In the genomic region with DNA sequence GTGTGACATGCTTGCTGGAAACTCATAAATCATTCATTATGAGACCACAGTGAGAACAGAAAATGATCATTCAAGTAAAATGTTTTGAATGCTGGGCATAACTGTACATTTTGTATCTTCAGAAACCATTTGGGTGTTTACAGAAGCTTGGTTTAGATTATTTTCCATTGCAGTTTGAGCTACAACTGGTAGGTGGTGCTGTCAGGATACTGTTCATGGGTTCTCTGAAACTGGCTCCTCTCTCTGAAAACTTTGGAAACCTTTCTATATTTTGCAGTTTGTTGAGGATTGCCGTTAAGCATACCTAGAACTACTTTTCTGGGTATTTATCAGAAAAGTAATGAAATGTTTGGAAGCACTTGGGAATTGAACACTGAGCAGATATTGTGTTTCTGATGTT, we compare ENCODE assay signal across 11 mouse cellular contexts. TPM values are rescaled to one million over a fixed set of nuclear protein-coding genes. Genes with fewer than 3 reads are reported as not detected.
DNase-seq lines count a peak whose midpoint lies in the region; ATAC-seq and TF ChIP-seq lines count a peak whose summit lies in the region.
"Had no signal": no experiment of that assay in that cellular context is flagged by ENCODE, and none has a peak within 500 bp of the region (broad histone marks: within the 10 kb centered on the region; RNA-seq: fewer than 3 reads in every experiment).

No protein-coding gene starts in this region.

- H3K36me3 ChIP-seq in liver, embryonic 14.5 days (replicated peaks; ENCODE audit: control insufficient read depth, insufficient read depth, low read depth) = no peaks in the 10 kb centered on the region
- no peaks in the 10 kb centered on the region for H3K36me3 ChIP-seq in liver, embryonic 12.5 days
- H3K36me3 ChIP-seq in lung, postnatal 0 days (ENCODE audit: insufficient read depth, low read length) = no peaks in the 10 kb centered on the region
- H3K36me3 ChIP-seq: embryonic facial prominence, embryonic 15.5 days had no signal

- no peak overlapping the region for H3K27ac ChIP-seq in liver, embryonic 14.5 days
- H3K27ac ChIP-seq in liver, embryonic 12.5 days = no peak overlapping the region
- no peak overlapping the region for H3K27ac ChIP-seq in lung, postnatal 0 days (ENCODE audit: low read length)
- H3K27ac ChIP-seq: embryonic facial prominence, embryonic 15.5 days had no signal

- H3K4me3 ChIP-seq in liver, embryonic 14.5 days (ENCODE audit: insufficient read depth in 1 of 2, low read depth in 2 of 2, low read length in 2 of 2) = no peak overlapping the region
- H3K4me3 ChIP-seq in liver, embryonic 12.5 days = no peak overlapping the region
- H3K4me3 ChIP-seq in lung, postnatal 0 days (ENCODE audit: low read depth, low read length) = no peak overlapping the region
- H3K4me3 ChIP-seq: embryonic facial prominence, embryonic 15.5 days had no signal

- peak; percentile 5; the same call in 1 of the 2 replicates for TF ChIP-seq CTCF in liver, embryonic 14.5 days (IDR thresholded peaks at IDR 0.05; ENCODE audit: low read depth)
- peak; percentile 62 for TF ChIP-seq CTCF in lung, postnatal 0 days (IDR thresholded peaks at IDR 0.05)

- DNase-seq in heart, adult 8-10 months (ENCODE audit: low spot score) = peak; percentile 45
- no peak for DNase-seq in heart, postnatal 4 days
- DNase-seq in liver, embryonic 14.5 days (ENCODE audit: low read depth in 3 of 3, low spot score in 3 of 3) = no peak
- DNase-seq in R1 (ENCODE audit: low read depth, low spot score) = peak; percentile 38
- peak; percentile 58 for DNase-seq in lung, postnatal 0 days (ENCODE audit: low spot score)
- DNase-seq in T-cell, adult 2 months (ENCODE audit: low spot score) = no peak
- DNase-seq: gastrocnemius, postnatal 10 days; thymus, postnatal 36 days had no signal

- H3K9ac ChIP-seq in liver, embryonic 14.5 days (replicated peaks) = no peak overlapping the region
- H3K9ac ChIP-seq in liver, embryonic 12.5 days = no peak overlapping the region
- no peak overlapping the region for H3K9ac ChIP-seq in lung, postnatal 0 days (replicated peaks; ENCODE audit: low read depth)
- H3K9ac ChIP-seq: embryonic facial prominence, embryonic 15.5 days had no signal

- H3K4me2 ChIP-seq in liver, embryonic 14.5 days (ENCODE audit: low read depth) = no peak overlapping the region
- no peak overlapping the region for H3K4me2 ChIP-seq in liver, embryonic 12.5 days
- H3K4me2 ChIP-seq in lung, postnatal 0 days (replicated peaks; ENCODE audit: low read depth, low read length) = no peak overlapping the region
- H3K4me2 ChIP-seq: embryonic facial prominence, embryonic 15.5 days had no signal

- no peak for ATAC-seq in liver, embryonic 14.5 days (ENCODE audit: insufficient read depth)
- no peak for ATAC-seq in liver, embryonic 12.5 days
- no peak for ATAC-seq in lung, postnatal 0 days

- no peaks in the 10 kb centered on the region for H3K9me3 ChIP-seq in liver, embryonic 14.5 days (ENCODE audit: control insufficient read depth, low read length)
- no peaks in the 10 kb centered on the region for H3K9me3 ChIP-seq in liver, embryonic 12.5 days (replicated peaks)
- no peaks in the 10 kb centered on the region for H3K9me3 ChIP-seq in lung, postnatal 0 days (ENCODE audit: low read length)
- H3K9me3 ChIP-seq: embryonic facial prominence, embryonic 15.5 days had no signal

- 59% methylated on average over 1 of the region's 1 CpGs for WGBS in liver, embryonic 14.5 days (ENCODE audit: insufficient replicate concordance)
- WGBS in liver, embryonic 12.5 days (ENCODE audit: insufficient replicate concordance) = 50% methylated on average over 1 of the region's 1 CpGs
- 43% methylated on average over 1 of the region's 1 CpGs for WGBS in lung, postnatal 0 days

- H3K4me1 ChIP-seq in liver, embryonic 14.5 days (replicated peaks; ENCODE audit: control insufficient read depth in 2 of 2, insufficient read depth in 2 of 2, low read length in 1 of 2) = no peaks in the 10 kb centered on the region
- H3K4me1 ChIP-seq in liver, embryonic 12.5 days = no peaks in the 10 kb centered on the region
- H3K4me1 ChIP-seq in lung, postnatal 0 days (ENCODE audit: insufficient read depth, low read depth, low read length) = no peaks in the 10 kb centered on the region
- H3K4me1 ChIP-seq: embryonic facial prominence, embryonic 15.5 days had no signal

- no peak for TF ChIP-seq EP300 in liver, embryonic 14.5 days (IDR thresholded peaks at IDR 0.05; ENCODE audit: low read depth)
- TF ChIP-seq EP300 in lung, postnatal 0 days (IDR thresholded peaks at IDR 0.05) = peak; percentile 18; the same call in 1 of the 2 replicates

- no peaks in the 10 kb centered on the region for H3K27me3 ChIP-seq in liver, embryonic 14.5 days (ENCODE audit: control insufficient read depth, insufficient read depth, low read length)
- no peaks in the 10 kb centered on the region for H3K27me3 ChIP-seq in liver, embryonic 12.5 days (replicated peaks)
- H3K27me3 ChIP-seq in lung, postnatal 0 days (replicated peaks; ENCODE audit: insufficient read depth, low read length) = no peaks in the 10 kb centered on the region
- H3K27me3 ChIP-seq: embryonic facial prominence, embryonic 15.5 days had no signal

RNA-seq across cellular contexts. Expression of a gene that starts 31.0 kb away (rescaled TPM):
- 10 to 100 TPM in 3 of 4 experiments, 1 to 10 TPM in 1; 9.5 to 14.6 (median 12.9) TPM for total RNA-seq in heart, adult 8-10 months (2022)
- total RNA-seq in heart, postnatal 4 days (2021) = 10 to 100 TPM; 25.4 to 27.6 TPM
- 0.11 and 0.12 TPM in 2 replicates for polyA plus RNA-seq in liver, embryonic 14.5 days (2012; rRNA removed)
- polyA plus RNA-seq in liver, embryonic 14.5 days (2014; fragmentation: Nextera tagmentation; extraction: Ambion mirVana) = 0.05 and 0.09 TPM in 2 replicates
- polyA plus RNA-seq in liver, embryonic 12.5 days (2016; fragmentation: Nextera tagmentation; extraction: Ambion mirVana) = 0.41 and 0.61 TPM in 2 replicates
- 42.1 and 56.5 TPM in 2 replicates for polyA plus RNA-seq in lung, postnatal 0 days (2015; fragmentation: Nextera tagmentation; extraction: Ambion mirVana)
- total RNA-seq: layer of hippocampus, postnatal 25 days had no signal

Comparison
In these comparisons a context has a peak if more than half of its experiments do, and no peak if none do; other contexts are left out.
1. DNase-seq: peak in heart, adult 8-10 months (single experiment), R1 (single experiment) and lung, postnatal 0 days (single experiment); none in heart, postnatal 4 days (single experiment), liver, embryonic 14.5 days (0 of 3) and T-cell, adult 2 months (single experiment).
2. RNA of a gene that starts 31.0 kb away (polyA plus RNA-seq): 42.1 to 56.5 TPM in lung, postnatal 0 days; 0.41 to 0.61 TPM in liver, embryonic 12.5 days and 0.05 to 0.12 TPM in liver, embryonic 14.5 days; every median in the first group is over 10 times any median in the second.